Mouse (Mus musculus) hindbrain, embryonic 12.5 days (tissue): ENCODE measurements around the gene Csrnp1. TPM values are rescaled to one million over a fixed set of nuclear protein-coding genes. Genes with fewer than 3 reads are reported as not detected.
A peak's percentile ranks its signal among the peaks of the same experiment; 100 is the strongest.

ENCODE experiments used
- ATAC-seq: fragments of 200-750 bp; cut with Nextera tagmentation; 2 replicates; pipeline ENCODE4 v1.8.0; 2017; ENCODE audit warnings: moderate TSS enrichment; ENCODE audit not compliant: low FRiP score
- H3K27ac ChIP-seq: fragments of 300-500 bp; sonication (generic); 2 replicates; pipeline ENCODE4 v1.5.1; 2016; ENCODE audit warnings: mild to moderate bottlenecking
- H3K27me3 ChIP-seq: fragments of 300-500 bp; sonication (generic); 2 replicates; pipeline ENCODE4 v1.6.1; 2016; ENCODE audit warnings: mild to moderate bottlenecking
- H3K36me3 ChIP-seq: fragments of 300-500 bp; sonication (generic); 2 replicates; pipeline ENCODE4 v1.6.1; 2016; ENCODE audit warnings: mild to moderate bottlenecking
- H3K4me1 ChIP-seq: fragments of 300-500 bp; sonication (generic); 2 replicates; pipeline ENCODE4 v1.6.1; 2016
- H3K4me2 ChIP-seq: fragments of 300-500 bp; sonication (generic); replicated peaks from 2 replicates; pipeline ENCODE4 v1.6.1; 2016; ENCODE audit warnings: mild to moderate bottlenecking
- H3K4me3 ChIP-seq: fragments of 300-500 bp; sonication (generic); 2 replicates; pipeline ENCODE4 v1.5.1; 2016; ENCODE audit warnings: mild to moderate bottlenecking
- H3K9ac ChIP-seq: fragments of 300-500 bp; sonication (generic); 2 replicates; pipeline ENCODE4 v1.6.1; 2016; ENCODE audit warnings: mild to moderate bottlenecking, moderate library complexity
- H3K9me3 ChIP-seq: fragments of 300-500 bp; sonication (generic); replicated peaks from 2 replicates; pipeline ENCODE4 v1.6.1; 2016; ENCODE audit warnings: mild to moderate bottlenecking
- WGBS: fragments of 180-500 bp; shearing (Covaris S2); methylation state at CpG from one replicate; pipeline ENCODE4 v1.1.7; 2016; 5-methylcytosine and 5-hydroxymethylcytosine counted together
- polyA plus RNA-seq: library from polyadenylated mRNA; unstranded; fragments of >200 nt; fragmentation: Nextera tagmentation; extraction: Ambion mirVana; gene quantifications from 2 replicates; pipeline ENCODE4 v1.2.1, GENCODE M21; 2016

Csrnp1 gene
- 2.6 and 2.8 TPM in 2 replicates for polyA plus RNA-seq

- WGBS, result 5% methylated on average over 14 of the region's 14 CpGs
- H3K9me3 ChIP-seq, result no peaks in the 10 kb centered on the region
- H3K36me3 ChIP-seq, result no peaks in the 10 kb centered on the region
- H3K4me1 ChIP-seq, result peaks cover 46% of the 10 kb centered on the region
- H3K4me3 ChIP-seq, result peak within 1 kb of the TSS; percentile 60
- peaks cover 24% of the 10 kb centered on the region for H3K27me3 ChIP-seq
- peak within 1 kb of the TSS; percentile 48; the same call in 1 of the 2 replicates for H3K27ac ChIP-seq
- H3K4me2 ChIP-seq, result peak within 1 kb of the TSS; percentile 87
- ATAC-seq, result no peak
- H3K9ac ChIP-seq, result peak within 1 kb of the TSS; percentile 57
These were observed at the start of gene Csrnp1 for GRCm38 (mm10) chr9:119984536-119985011. Gene Csrnp1, minus strand, starts transcription at chr9:119984658.

- H3K9me3 ChIP-seq, result no peaks in the 10 kb centered on the region
- H3K4me3 ChIP-seq, result no peak overlapping the region
- no peaks in the 10 kb centered on the region for H3K36me3 ChIP-seq
- no peak overlapping the region for H3K27ac ChIP-seq
- H3K4me1 ChIP-seq, result no peaks in the 10 kb centered on the region
- WGBS, result 89% methylated on average over 6 of the region's 6 CpGs
- no peaks in the 10 kb centered on the region for H3K27me3 ChIP-seq
- no peak overlapping the region for H3K9ac ChIP-seq
- H3K4me2 ChIP-seq, result no peak overlapping the region
- no peak for ATAC-seq
These were observed 48.3 kb upstream of the Csrnp1 start for GRCm38 (mm10) chr9:120032710-120033109.

GRCm38 (mm10) chr9:120030421-120030820 lies 46.0 kb upstream of the Csrnp1 start:
- Histone ChIP-seq H3K4me1 (0 out of 2 replicates have a peak, but pooled peaks cover 2% of the 10 kb centered on the region), H3K27me3 (peaks cover 4% of the 10 kb centered on the region; the same call in 1 of the 2 replicates), H3K9me3 (no peaks in the 10 kb centered on the region), H3K27ac (no peak overlapping the region), H3K9ac (no peak overlapping the region), H3K36me3 (no peaks in the 10 kb centered on the region), H3K4me2 (no peak overlapping the region), H3K4me3 (no peak overlapping the region)
- WGBS, result 87% methylated on average over 10 of the region's 10 CpGs
- ATAC-seq, result no peak

- H3K9me3 ChIP-seq, result no peaks in the 10 kb centered on the region
- no peak overlapping the region for H3K4me2 ChIP-seq
- WGBS, result 93% methylated on average over 6 of the region's 6 CpGs
- no peak overlapping the region for H3K27ac ChIP-seq
- H3K4me3 ChIP-seq, result no peak overlapping the region
- H3K9ac ChIP-seq, result no peak overlapping the region
- H3K36me3 ChIP-seq, result no peaks in the 10 kb centered on the region
- 0 out of 2 replicates have a peak, but pooled peaks cover 2% of the 10 kb centered on the region for H3K4me1 ChIP-seq
- peaks cover 4% of the 10 kb centered on the region; the same call in 1 of the 2 replicates for H3K27me3 ChIP-seq
- no peak for ATAC-seq
These were observed 45.4 kb upstream of the Csrnp1 start for GRCm38 (mm10) chr9:120029880-120030279.

GRCm38 (mm10) chr9:120027401-120028151 lies 43.1 kb upstream of the Csrnp1 start:
- 0 out of 2 replicates have a peak overlapping the region, but pooled peaks have one; percentile 8 for H3K9ac ChIP-seq
- no peak overlapping the region for H3K27ac ChIP-seq
- H3K36me3 ChIP-seq, result no peaks in the 10 kb centered on the region
- ATAC-seq, result no peak
- H3K4me3 ChIP-seq, result no peak overlapping the region
- H3K4me1 ChIP-seq, result 0 out of 2 replicates have a peak, but pooled peaks cover 2% of the 10 kb centered on the region
- WGBS, result 33% methylated on average over 13 of the region's 14 CpGs
- no peaks in the 10 kb centered on the region for H3K9me3 ChIP-seq
- H3K4me2 ChIP-seq, result no peak overlapping the region
- H3K27me3 ChIP-seq, result peaks cover 4% of the 10 kb centered on the region; the same call in 1 of the 2 replicates

- no peak overlapping the region for H3K9ac ChIP-seq
- no peak overlapping the region for H3K27ac ChIP-seq
- ATAC-seq, result no peak
- H3K36me3 ChIP-seq, result no peaks in the 10 kb centered on the region
- peaks cover 4% of the 10 kb centered on the region; the same call in 1 of the 2 replicates for H3K4me1 ChIP-seq
- peaks cover 4% of the 10 kb centered on the region; the same call in 1 of the 2 replicates for H3K27me3 ChIP-seq
- WGBS, result 78% methylated on average over 5 of the region's 5 CpGs
- H3K4me3 ChIP-seq, result no peak overlapping the region
- no peaks in the 10 kb centered on the region for H3K9me3 ChIP-seq
- H3K4me2 ChIP-seq, result no peak overlapping the region
These were observed 40.2 kb upstream of the Csrnp1 start for GRCm38 (mm10) chr9:120024625-120025024.

- Histone ChIP-seq H3K4me2 (no peak overlapping the region), H3K4me3 (no peak overlapping the region), H3K4me1 (peaks cover 4% of the 10 kb centered on the region; the same call in 1 of the 2 replicates), H3K9ac (no peak overlapping the region), H3K27ac (no peak overlapping the region), H3K27me3 (peaks cover 4% of the 10 kb centered on the region; the same call in 1 of the 2 replicates), H3K36me3 (no peaks in the 10 kb centered on the region), H3K9me3 (no peaks in the 10 kb centered on the region)
- 83% methylated on average over 10 of the region's 10 CpGs for WGBS
- no peak for ATAC-seq
These were observed 39.7 kb upstream of the Csrnp1 start for GRCm38 (mm10) chr9:120024171-120024570.

- no peak for ATAC-seq
- Histone ChIP-seq H3K36me3 (no peaks in the 10 kb centered on the region), H3K9ac (no peak within 1 kb of the TSS), H3K4me3 (no peak within 1 kb of the TSS), H3K9me3 (no peaks in the 10 kb centered on the region), H3K4me2 (no peak within 1 kb of the TSS), H3K27ac (no peak within 1 kb of the TSS), H3K4me1 (peaks cover 4% of the 10 kb centered on the region; the same call in 1 of the 2 replicates), H3K27me3 (peaks cover 4% of the 10 kb centered on the region)
- WGBS, result 87% methylated on average over 18 of the region's 18 CpGs
These were observed 38.8 kb upstream of the Csrnp1 start, which contains the start of gene Xirp1 for GRCm38 (mm10) chr9:120023086-120023811. Gene Xirp1, minus strand, starts transcription at chr9:120023598.

- Histone ChIP-seq H3K27ac (no peak overlapping the region), H3K9ac (no peak overlapping the region), H3K9me3 (no peaks in the 10 kb centered on the region), H3K36me3 (no peaks in the 10 kb centered on the region), H3K4me3 (no peak overlapping the region), H3K27me3 (peaks cover 3% of the 10 kb centered on the region; the same call in 1 of the 2 replicates), H3K4me2 (no peak overlapping the region), H3K4me1 (peaks cover 2% of the 10 kb centered on the region; the same call in 1 of the 2 replicates)
- 73% methylated on average over 5 of the region's 5 CpGs for WGBS
- no peak for ATAC-seq
These were observed 36.7 kb upstream of the Csrnp1 start for GRCm38 (mm10) chr9:120021164-120021563.

- peaks cover 2% of the 10 kb centered on the region; the same call in 1 of the 2 replicates for H3K4me1 ChIP-seq
- H3K9ac ChIP-seq, result no peak overlapping the region
- 45% methylated on average over 7 of the region's 7 CpGs for WGBS
- H3K36me3 ChIP-seq, result no peaks in the 10 kb centered on the region
- no peak overlapping the region for H3K27ac ChIP-seq
- H3K27me3 ChIP-seq, result peaks cover 7% of the 10 kb centered on the region; the same call in 1 of the 2 replicates
- no peaks in the 10 kb centered on the region for H3K9me3 ChIP-seq
- no peak for ATAC-seq
- H3K4me3 ChIP-seq, result no peak overlapping the region
- H3K4me2 ChIP-seq, result no peak overlapping the region
These were observed 35.9 kb upstream of the Csrnp1 start for GRCm38 (mm10) chr9:120020285-120020890.

GRCm38 (mm10) chr9:120016956-120017355 lies 32.5 kb upstream of the Csrnp1 start:
- no peak overlapping the region for H3K9ac ChIP-seq
- no peak for ATAC-seq
- no peak overlapping the region for H3K4me2 ChIP-seq
- H3K27ac ChIP-seq, result no peak overlapping the region
- H3K4me1 ChIP-seq, result peaks cover 2% of the 10 kb centered on the region; the same call in 1 of the 2 replicates
- no peaks in the 10 kb centered on the region for H3K9me3 ChIP-seq
- WGBS, result 60% methylated on average over 10 of the region's 10 CpGs
- peaks cover 22% of the 10 kb centered on the region for H3K27me3 ChIP-seq
- H3K36me3 ChIP-seq, result no peaks in the 10 kb centered on the region
- H3K4me3 ChIP-seq, result no peak overlapping the region

- Histone ChIP-seq H3K27ac (no peak overlapping the region), H3K4me3 (no peak overlapping the region), H3K9me3 (no peaks in the 10 kb centered on the region), H3K4me2 (no peak overlapping the region), H3K27me3 (peaks cover 22% of the 10 kb centered on the region), H3K4me1 (peaks cover 9% of the 10 kb centered on the region), H3K36me3 (no peaks in the 10 kb centered on the region), H3K9ac (no peak overlapping the region)
- WGBS, result 54% methylated on average over 6 of the region's 6 CpGs
- no peak for ATAC-seq
These were observed 30.4 kb upstream of the Csrnp1 start for GRCm38 (mm10) chr9:120014828-120015227.
